Mouse (Mus musculus) erythroid progenitor cell, adult 5-6 weeks (primary cell): ENCODE data around the gene Adgre1. TPM values are rescaled to one million over a fixed set of nuclear protein-coding genes. Genes with fewer than 3 reads are reported as not detected.
"Not testable (repeated sequence)": the region's sequence is repeated elsewhere in the genome, so short reads cannot be mapped to it uniquely, and the experiment has no call there.

Source experiments
- ATAC-seq: replicated peaks from 2 replicates; pipeline ENCODE4 v1.8.0; 2016; ENCODE audit warnings: moderate number of reproducible peaks, mild to moderate bottlenecking, moderate TSS enrichment, inconsistent platforms; ENCODE audit not compliant: poor library complexity, low FRiP score, severe bottlenecking
- total RNA-seq, 2 experiments: library from RNA; stranded (forward) in 1 of 2; stranded (reverse) in 1 of 2; fragments of 150-400 nt in 1 of 2; fragments of 186-747, 209-891 nt in 1 of 2; gene quantifications; 2 replicates each; pipeline versions ENCODE4 v1.2.3 to v1.2.4; 2015 to 2017; ENCODE audit warnings: low replicate concordance in 2 of 2

The Adgre1 gene
- total RNA-seq (2015; ENCODE audit: low replicate concordance) (7.1 and 17.3 TPM in 2 replicates), total RNA-seq (2017; ENCODE audit: low replicate concordance) (13.1 and 25.4 TPM in 2 replicates)

GRCm38 (mm10) chr17:57358441-57358840 is at the start of gene Adgre1:
Adgre1 (plus strand) TSS chr17:57358691.
- no peak for ATAC-seq

- ATAC-seq = no peak
Observed at GRCm38 (mm10) chr17:57311801-57312200, 46.7 kb upstream of the Adgre1 start.

- no peak for ATAC-seq
Observed at GRCm38 (mm10) chr17:57327615-57328014, 30.9 kb upstream of the Adgre1 start.

DNA sequence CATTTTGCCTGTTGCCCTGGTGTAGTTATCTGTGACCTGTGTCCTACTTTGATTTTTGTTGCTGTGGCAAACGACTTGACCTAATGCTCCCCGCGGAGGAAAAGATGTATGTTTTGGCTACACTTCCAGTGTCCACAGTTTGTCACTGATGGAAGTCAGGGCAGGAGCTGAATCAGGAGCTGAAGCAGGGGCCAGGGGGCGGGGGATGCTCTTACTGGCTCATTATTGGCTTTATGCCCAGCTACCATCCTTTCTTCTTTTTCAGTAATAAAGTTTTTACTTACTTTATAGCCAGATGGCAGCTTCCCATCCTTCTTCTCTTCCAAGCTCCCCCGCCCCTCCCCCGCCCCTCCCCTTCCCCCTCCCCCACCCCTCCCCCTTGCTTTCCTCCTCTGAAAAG is 29.5 kb upstream of the Adgre1 start:
- ATAC-seq = no peak

DNA sequence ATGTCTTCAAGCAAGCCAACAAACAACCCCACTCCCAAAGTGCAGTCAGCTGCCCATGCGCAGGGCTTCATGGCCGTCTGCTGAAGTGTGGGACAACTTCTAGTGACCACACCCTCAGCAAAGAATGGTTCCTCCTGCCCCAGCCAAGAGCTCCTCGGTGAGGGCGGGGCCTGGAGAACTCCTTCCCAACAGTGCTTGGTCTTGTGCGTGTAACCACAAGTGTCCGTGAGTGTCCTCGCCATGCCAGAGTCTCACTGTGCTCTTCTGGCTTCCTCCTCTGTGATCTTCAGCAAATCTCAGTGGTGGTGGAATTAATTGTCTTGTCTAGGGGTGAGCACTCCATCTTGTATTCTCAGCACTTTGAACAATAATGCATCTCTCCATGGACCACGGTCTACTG is 27.5 kb upstream of the Adgre1 start:
- no peak for ATAC-seq

GRCm38 (mm10) chr17:57332241-57332640 is 26.2 kb upstream of the Adgre1 start:
- no peak for ATAC-seq

- ATAC-seq = no peak
Observed at GRCm38 (mm10) chr17:57334001-57334760, 24.3 kb upstream of the Adgre1 start.

DNA sequence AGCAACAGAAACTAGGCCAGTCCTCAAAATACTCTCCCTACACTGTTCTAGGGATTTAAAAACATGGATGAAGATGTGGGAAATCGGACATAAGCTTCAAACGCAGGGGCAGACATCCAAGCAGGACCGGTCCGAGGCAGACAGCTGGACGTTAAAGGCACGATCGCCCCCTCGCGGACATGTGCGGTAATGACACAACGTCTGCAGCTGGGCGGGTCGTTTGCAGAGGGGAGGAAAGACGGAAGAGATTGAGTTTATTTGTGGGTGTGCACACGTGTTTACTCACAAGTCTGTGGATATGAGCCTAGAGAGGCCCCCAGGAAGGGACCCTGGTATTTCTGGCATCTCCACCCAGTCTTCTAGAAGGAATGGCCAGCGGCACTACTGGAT is 23.7 kb upstream of the Adgre1 start:
- peak; percentile 70 for ATAC-seq

- ATAC-seq = not testable (repeated sequence)
Observed at GRCm38 (mm10) chr17:57335194-57335593, 23.3 kb upstream of the Adgre1 start.

GRCm38 (mm10) chr17:57335673-57336303 is 22.7 kb upstream of the Adgre1 start:
- ATAC-seq = peak; percentile 77

GRCm38 (mm10) chr17:57337996-57338395 is 20.5 kb upstream of the Adgre1 start:
- no peak for ATAC-seq

GRCm38 (mm10) chr17:57339298-57339697 is 19.2 kb upstream of the Adgre1 start:
- no peak for ATAC-seq

DNA sequence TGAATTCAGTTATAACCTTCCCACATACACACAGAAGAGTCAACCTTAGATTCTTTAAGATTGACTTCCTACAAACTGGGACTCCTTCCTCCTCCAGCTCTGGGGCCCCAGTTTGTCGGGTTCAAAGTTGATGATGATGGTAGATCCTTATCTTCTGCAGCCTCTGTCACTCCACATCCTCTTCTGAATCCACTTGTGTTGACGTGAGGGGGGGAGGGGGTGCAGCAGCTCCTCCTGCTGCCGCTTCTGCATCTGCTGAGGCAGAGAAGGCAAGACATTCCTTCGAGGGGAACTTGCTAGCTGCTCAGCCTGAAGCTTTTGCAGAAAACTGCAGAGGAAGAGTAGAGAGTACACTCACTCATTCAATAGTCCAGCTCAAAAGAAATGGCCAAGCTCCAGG is 16.9 kb upstream of the Adgre1 start:
- no peak for ATAC-seq

DNA sequence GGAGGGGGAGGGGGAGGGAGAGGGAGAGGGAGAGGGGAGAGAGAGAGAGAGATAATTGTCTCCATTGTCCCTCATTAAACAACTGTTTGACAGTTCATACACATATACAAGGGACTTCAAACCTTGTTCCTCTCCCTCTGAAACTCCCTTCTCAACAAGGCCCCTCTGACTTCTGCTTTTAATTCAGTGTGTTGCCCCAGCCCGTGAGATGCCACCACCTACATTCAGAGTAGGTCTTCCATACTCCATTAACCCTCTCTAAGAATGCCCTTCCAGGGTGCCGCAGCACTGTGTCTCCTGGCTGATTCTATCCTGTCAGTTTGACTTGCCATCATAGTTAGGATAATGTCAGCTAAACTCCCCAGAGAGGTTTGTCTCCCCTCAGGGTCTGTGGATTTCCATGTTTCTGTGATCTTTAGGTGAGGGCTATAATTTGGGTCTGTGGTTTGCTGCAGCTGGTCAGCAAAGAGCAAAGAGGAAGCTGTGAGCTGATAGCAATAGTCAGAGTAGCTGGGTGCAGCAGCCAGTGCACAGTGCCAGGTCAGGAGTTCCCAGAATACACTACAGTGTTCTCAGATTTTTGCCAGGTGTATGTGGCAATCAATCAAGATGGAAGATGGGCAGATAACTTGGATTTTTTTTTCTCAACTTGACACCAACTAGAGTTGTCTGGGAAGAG is 14.3 kb upstream of the Adgre1 start:
- no peak for ATAC-seq

DNA sequence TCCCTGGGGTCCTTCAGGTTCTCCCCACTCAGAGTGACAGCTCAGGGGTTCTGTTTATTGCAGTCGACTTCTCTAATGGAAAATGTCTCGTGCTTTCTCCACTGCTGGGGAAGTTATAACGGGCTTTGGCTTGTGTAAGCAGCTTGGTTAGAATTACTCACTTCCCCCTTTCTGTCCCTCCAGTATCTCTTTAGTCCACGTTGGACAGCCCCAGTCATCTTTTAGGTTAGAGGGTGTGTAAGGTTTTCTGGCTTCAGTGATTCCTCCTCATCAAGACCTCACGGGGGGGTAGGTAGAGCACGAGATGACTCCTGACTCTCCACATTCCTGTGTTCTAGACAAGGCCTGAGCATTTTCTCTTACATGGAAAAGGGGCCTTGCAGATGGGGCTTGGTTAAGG is 11.5 kb upstream of the Adgre1 start:
- ATAC-seq = no peak

- no peak for ATAC-seq
Observed at GRCm38 (mm10) chr17:57347781-57348180, 10.7 kb upstream of the Adgre1 start.

GRCm38 (mm10) chr17:57349067-57349466 is 9.4 kb upstream of the Adgre1 start:
- ATAC-seq = no peak

GRCm38 (mm10) chr17:57350212-57350611 is 8.3 kb upstream of the Adgre1 start:
- no peak for ATAC-seq

- ATAC-seq = no peak
Observed at GRCm38 (mm10) chr17:57351107-57351506, 7.4 kb upstream of the Adgre1 start.

GRCm38 (mm10) chr17:57359485-57360241 is 1.2 kb downstream of the Adgre1 start:
- no peak for ATAC-seq
